Mouse (Mus musculus) forebrain, postnatal 0 days (tissue): ENCODE data around the gene Metrn. TPM values are rescaled to one million over a fixed set of nuclear protein-coding genes. Genes with fewer than 3 reads are reported as not detected.

Experiments
- ATAC-seq: fragments of 200-750 bp; cut with Nextera tagmentation; 2 replicates; pipeline ENCODE4 v1.8.0; 2017; ENCODE audit warnings: mild to moderate bottlenecking, moderate library complexity
- DNase-seq: peaks from one replicate; pipeline ENCODE4 v3.0.0-alpha.2; 2015
- H3K27ac ChIP-seq: fragments of 300-500 bp; sonication (generic); 2 replicates; pipeline ENCODE4 v1.5.1; 2014; ENCODE audit warnings: low read depth, mild to moderate bottlenecking, antibody characterized with exemption, low read length, moderate library complexity, mixed read lengths
- H3K27me3 ChIP-seq: fragments of 300-500 bp; sonication (generic); 2 replicates; pipeline ENCODE4 v1.6.1; 2014; ENCODE audit warnings: mild to moderate bottlenecking, low read length, mixed read lengths; ENCODE audit not compliant: insufficient read depth
- H3K36me3 ChIP-seq: fragments of 300-500 bp; sonication (generic); 2 replicates; pipeline ENCODE4 v1.6.1; 2014; ENCODE audit warnings: mild to moderate bottlenecking, moderate library complexity; ENCODE audit not compliant: insufficient read depth
- H3K4me1 ChIP-seq: fragments of 300-500 bp; sonication (generic); 2 replicates; pipeline ENCODE4 v1.6.1; 2014; ENCODE audit warnings: antibody characterized with exemption; ENCODE audit not compliant: insufficient read depth
- H3K4me2 ChIP-seq: fragments of 300-500 bp; sonication (generic); 2 replicates; pipeline ENCODE4 v1.6.1; 2014; ENCODE audit warnings: low read depth, mild to moderate bottlenecking, moderate library complexity
- H3K4me3 ChIP-seq: fragments of 300-500 bp; sonication (generic); 2 replicates; pipeline ENCODE4 v1.5.1; 2014; ENCODE audit warnings: low read depth, low read length, mixed read lengths
- H3K9ac ChIP-seq: fragments of 300-500 bp; sonication (generic); 2 replicates; pipeline ENCODE4 v1.6.1; 2014; ENCODE audit warnings: mild to moderate bottlenecking
- H3K9me3 ChIP-seq: fragments of 300-500 bp; sonication (generic); 2 replicates; pipeline ENCODE4 v1.6.1; 2016; ENCODE audit warnings: low read length
- CTCF ChIP-seq: sonication (generic); IDR thresholded peaks from 2 replicates; pipeline ENCODE4 v1.5.1; 2016; ENCODE audit warnings: antibody characterized with exemption, control low read depth, low read depth
- WGBS: fragments of 180-500 bp; shearing (Covaris S2); extraction: QIAGEN DNeasy Blood & Tissue Kit; methylation state at CpG from one replicate; pipeline ENCODE4 v1.1.7; 2014; 5-methylcytosine and 5-hydroxymethylcytosine counted together
- polyA plus RNA-seq: library from polyadenylated mRNA; unstranded; fragments of >200 nt; fragmentation: Nextera tagmentation; extraction: Ambion mirVana; gene quantifications from 2 replicates; pipeline ENCODE4 v1.2.1, GENCODE M21; 2015
- total RNA-seq: library from RNA; depleted of rRNA; stranded (reverse); fragments of >200 nt; gene quantifications from 2 replicates; pipeline ENCODE4 v1.2.3, GENCODE M21; 2014

Gene Metrn
- total and polyA plus RNA-seq, 2 experiments from 2014 or later = 56.9 to 148 TPM

DNA sequence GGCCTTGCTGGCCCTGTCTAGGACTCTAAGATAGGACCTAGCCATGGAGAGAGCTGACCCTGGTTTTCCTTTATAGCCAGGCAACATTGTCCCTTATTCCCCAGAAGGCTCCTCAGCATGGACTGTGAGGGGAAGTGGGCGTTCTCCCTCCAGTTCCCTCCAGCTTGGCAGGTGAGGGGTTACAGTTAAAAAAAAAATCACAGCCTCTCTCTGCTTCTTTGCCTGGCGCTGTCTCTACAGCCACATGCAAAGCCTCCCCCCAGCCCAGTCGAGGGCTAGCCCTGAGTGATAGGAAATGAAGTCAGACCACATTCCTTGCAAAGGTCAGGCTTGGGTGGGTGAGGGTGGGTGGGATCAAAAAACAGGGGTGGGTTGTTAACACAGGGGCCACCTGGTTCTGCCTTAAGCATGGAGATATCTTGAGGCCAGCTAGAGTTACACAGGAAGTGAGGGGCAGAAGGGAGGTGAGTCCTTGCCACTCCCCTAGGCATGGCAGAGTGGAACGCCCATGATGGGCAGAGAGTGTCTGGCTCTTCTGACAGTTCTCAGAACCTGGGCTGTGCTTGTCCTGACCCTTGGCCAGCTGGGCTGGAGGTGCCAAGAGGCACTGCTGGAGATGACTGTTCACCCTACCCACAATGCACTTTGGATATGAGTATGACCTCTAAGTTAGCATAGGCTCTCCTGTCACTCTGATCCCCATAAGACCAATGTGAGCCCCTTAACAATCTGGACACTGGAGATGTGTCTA is 41.1 kb downstream of the Metrn start:
- no peaks in the 10 kb centered on the region for H3K9me3 ChIP-seq
- H3K27me3 ChIP-seq = no peaks in the 10 kb centered on the region
- no peaks in the 10 kb centered on the region for H3K4me1 ChIP-seq
- no peak overlapping the region for H3K9ac ChIP-seq
- DNase-seq (no peak), ATAC-seq (no peak)
- H3K27ac ChIP-seq = no peak overlapping the region
- 66% methylated on average over 4 of the region's 4 CpGs for WGBS
- no peak overlapping the region for H3K4me2 ChIP-seq
- TF ChIP-seq CTCF = no peak
- H3K4me3 ChIP-seq = no peak overlapping the region
- no peaks in the 10 kb centered on the region for H3K36me3 ChIP-seq

DNA sequence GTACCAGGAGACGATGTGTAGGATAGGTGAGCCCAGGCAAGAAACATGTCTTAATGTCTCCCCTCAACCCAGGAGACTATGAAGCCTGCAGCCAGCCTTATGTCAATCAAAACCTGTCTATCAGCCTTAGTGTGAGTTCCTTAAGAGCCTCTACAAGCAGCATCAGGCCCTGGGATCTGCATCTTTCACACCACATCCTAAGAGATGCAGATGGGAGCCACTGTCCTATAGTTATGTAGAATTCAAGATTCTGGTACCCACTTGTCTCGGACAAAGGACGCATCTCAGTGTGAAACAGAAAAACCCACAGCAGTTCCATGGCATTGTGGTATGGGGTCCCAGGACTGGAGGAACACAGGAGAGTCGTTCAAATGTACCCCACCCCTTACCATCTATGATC is 41.9 kb downstream of the Metrn start:
- DNase-seq = no peak
- Histone ChIP-seq H3K4me3 (no peak overlapping the region), H3K4me2 (no peak overlapping the region), H3K36me3 (no peaks in the 10 kb centered on the region), H3K27ac (no peak overlapping the region), H3K9ac (no peak overlapping the region), H3K4me1 (no peaks in the 10 kb centered on the region), H3K9me3 (no peaks in the 10 kb centered on the region), H3K27me3 (no peaks in the 10 kb centered on the region)
- TF ChIP-seq CTCF = no peak
- no peak for ATAC-seq
- WGBS = 80% methylated on average over 4 of the region's 4 CpGs

DNA sequence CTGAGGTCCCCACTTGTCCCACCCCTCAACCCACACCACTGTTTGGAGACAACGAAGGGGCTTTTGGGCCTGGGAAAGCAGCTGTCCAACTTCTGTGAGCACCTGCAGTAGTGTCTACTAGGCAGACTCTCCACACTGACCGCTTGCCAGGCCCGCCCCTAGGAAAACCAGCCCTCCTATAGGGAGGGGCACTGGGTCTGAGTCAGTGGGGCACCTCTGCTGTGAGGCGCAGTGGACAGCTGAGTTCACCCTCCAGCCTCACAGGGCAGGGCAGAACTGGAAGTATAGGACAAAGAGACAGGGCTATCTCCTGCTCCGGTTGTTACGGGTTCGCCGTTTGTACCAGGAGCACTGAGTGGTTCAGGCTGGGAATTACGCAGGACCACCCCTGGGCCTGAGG is 42.7 kb downstream of the Metrn start, which contains the start of gene Msln:
Msln (minus strand) TSS at position 138 of the 400 bp plus-strand sequence.
- no peak for ATAC-seq
- WGBS = 83% methylated on average over 9 of the region's 9 CpGs
- Histone ChIP-seq H3K4me3 (no peak within 1 kb of the TSS), H3K4me1 (no peaks in the 10 kb centered on the region), H3K4me2 (no peak within 1 kb of the TSS), H3K27ac (no peak within 1 kb of the TSS), H3K36me3 (no peaks in the 10 kb centered on the region), H3K9me3 (no peaks in the 10 kb centered on the region), H3K9ac (no peak within 1 kb of the TSS), H3K27me3 (no peaks in the 10 kb centered on the region)
- TF ChIP-seq CTCF = no peak
- DNase-seq = no peak

DNA sequence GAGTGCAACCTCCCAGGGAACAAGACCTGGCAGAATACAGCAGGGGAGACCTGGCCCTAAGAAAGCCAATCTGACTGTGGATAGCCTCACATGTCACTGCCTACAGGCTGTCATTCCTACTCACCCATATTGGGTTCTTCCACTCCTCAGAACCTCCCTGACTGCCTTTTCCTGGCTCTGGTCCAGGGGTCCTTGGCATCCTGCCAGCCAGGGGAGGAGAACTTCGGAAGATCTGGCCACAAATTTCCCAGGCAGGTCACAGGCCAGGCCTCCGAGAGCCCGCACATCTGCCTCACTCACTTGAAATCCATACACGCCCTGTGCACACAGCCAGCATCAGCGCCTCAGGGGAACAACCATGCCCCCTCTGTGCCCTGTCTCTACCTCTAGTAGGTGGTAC is 45.5 kb downstream of the Metrn start:
- Histone ChIP-seq H3K9me3 (no peaks in the 10 kb centered on the region), H3K4me2 (no peak overlapping the region), H3K27ac (no peak overlapping the region), H3K4me3 (no peak overlapping the region), H3K9ac (no peak overlapping the region), H3K36me3 (no peaks in the 10 kb centered on the region), H3K27me3 (no peaks in the 10 kb centered on the region), H3K4me1 (no peaks in the 10 kb centered on the region)
- peak; percentile 12 for DNase-seq
- 30% methylated on average over 5 of the region's 5 CpGs for WGBS
- no peak for TF ChIP-seq CTCF
- ATAC-seq = no peak

DNA sequence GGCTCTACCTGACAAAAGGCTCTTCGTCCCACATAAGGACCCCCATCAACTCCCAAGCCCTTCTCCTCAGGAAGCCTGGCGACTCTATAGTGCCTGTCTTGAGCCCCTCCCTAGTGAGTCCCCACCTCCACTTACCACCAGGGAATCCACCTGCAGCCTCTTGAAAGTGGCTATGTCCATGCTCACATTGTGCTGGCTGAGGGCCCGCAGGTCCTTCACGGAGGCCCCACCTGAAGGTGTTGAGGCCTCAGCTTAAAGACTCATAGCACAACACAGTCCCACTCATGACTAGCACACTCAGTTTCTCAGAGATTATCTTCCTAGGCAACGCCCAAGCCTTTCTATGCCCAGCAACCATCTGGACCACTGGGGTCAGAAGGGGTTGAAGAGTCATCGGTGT is 47.6 kb downstream of the Metrn start:
- TF ChIP-seq CTCF = no peak
- WGBS = 88% methylated on average over 6 of the region's 6 CpGs
- Histone ChIP-seq H3K4me3 (no peak overlapping the region), H3K9ac (no peak overlapping the region), H3K4me1 (no peaks in the 10 kb centered on the region), H3K27me3 (no peaks in the 10 kb centered on the region), H3K4me2 (no peak overlapping the region), H3K27ac (no peak overlapping the region), H3K36me3 (no peaks in the 10 kb centered on the region), H3K9me3 (no peaks in the 10 kb centered on the region)
- ATAC-seq (no peak), DNase-seq (no peak)

DNA sequence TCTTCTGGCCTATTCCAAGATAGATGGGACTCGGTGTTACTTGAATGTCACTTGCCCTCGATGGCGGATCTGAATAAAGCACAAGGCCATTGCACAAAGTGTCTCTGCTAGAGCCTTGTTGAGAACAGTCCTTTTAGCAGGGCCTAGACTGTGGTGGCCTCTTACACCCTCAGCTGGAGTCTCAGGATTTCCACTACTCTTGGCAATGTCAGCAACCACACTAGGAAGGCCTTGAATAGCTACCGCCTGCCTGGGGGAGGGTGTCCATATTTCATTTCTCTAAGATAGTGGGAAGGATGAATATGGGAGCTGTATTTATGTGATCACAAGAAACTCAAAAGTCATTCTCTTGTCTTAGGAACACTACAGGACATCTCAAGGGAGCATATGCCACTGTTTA is 48.7 kb downstream of the Metrn start:
- Histone ChIP-seq H3K27me3 (no peaks in the 10 kb centered on the region), H3K9ac (no peak overlapping the region), H3K4me2 (no peak overlapping the region), H3K9me3 (no peaks in the 10 kb centered on the region), H3K36me3 (no peaks in the 10 kb centered on the region), H3K4me3 (no peak overlapping the region), H3K4me1 (no peaks in the 10 kb centered on the region), H3K27ac (no peak overlapping the region)
- ATAC-seq (no peak), DNase-seq (no peak)
- 93% methylated on average over 4 of the region's 4 CpGs for WGBS
- TF ChIP-seq CTCF = no peak

DNA sequence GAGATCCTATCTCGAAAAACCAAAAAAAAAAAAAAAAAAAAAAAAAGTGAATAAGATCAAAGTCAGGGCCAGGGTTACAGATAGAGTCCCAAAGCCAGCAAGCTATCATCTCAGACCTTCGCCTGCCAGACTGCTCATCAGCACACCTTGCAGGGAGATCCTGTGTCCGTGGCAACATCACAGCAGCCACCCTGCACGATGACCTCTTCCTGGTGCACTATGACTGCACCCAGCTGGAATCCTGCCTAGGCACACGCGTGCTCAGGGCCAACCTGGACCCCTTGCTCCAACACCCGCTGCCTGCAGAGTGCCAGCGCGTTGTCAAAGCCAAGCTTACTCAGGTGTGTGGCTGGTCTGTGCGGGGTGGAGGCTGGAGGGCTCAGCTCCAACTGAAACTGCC is 52.6 kb downstream of the Metrn start:
- 78% methylated on average over 10 of the region's 10 CpGs for WGBS

More for the DNA sequence above, 52.6 kb downstream of the Metrn start:
- Histone ChIP-seq H3K36me3 (no peaks in the 10 kb centered on the region), H3K27ac (no peak overlapping the region), H3K9ac (no peak overlapping the region), H3K27me3 (no peaks in the 10 kb centered on the region), H3K4me2 (no peak overlapping the region), H3K4me3 (no peak overlapping the region), H3K9me3 (no peaks in the 10 kb centered on the region), H3K4me1 (no peaks in the 10 kb centered on the region)
- ATAC-seq = no peak
- DNase-seq = no peak
- no peak for TF ChIP-seq CTCF
